Mouse (Mus musculus) adrenal gland, postnatal 10 days (tissue): ENCODE results near the gene Man2b2. TPM values are rescaled to one million over a fixed set of nuclear protein-coding genes. Genes with fewer than 3 reads are reported as not detected.

Source experiments
- DNase-seq: peaks from one replicate; pipeline ENCODE4 v3.0.0; 2021; ENCODE audit warnings: mixed read lengths
- total RNA-seq, 2 experiments: library from RNA; stranded (reverse); gene quantifications; 2 replicates each; pipeline ENCODE4 v1.2.3; 2021

The Man2b2 gene
- total RNA-seq, 2 experiments from 2014 or later = 37.5 TPM

- no peak for DNase-seq
These were observed 60.9 kb downstream of the Man2b2 start for GRCm38 (mm10) chr5:36769603-36770002.

GRCm38 (mm10) chr5:36766958-36767703, 63.3 kb downstream of the Man2b2 start:
- no peak for DNase-seq

GRCm38 (mm10) chr5:36759848-36760247, 70.6 kb downstream of the Man2b2 start:
- no peak for DNase-seq

GRCm38 (mm10) chr5:36757033-36757432, 73.4 kb downstream of the Man2b2 start:
- DNase-seq = no peak

Other genes with a start within 250 kb of the Man2b2 start
- 10 to 100 TPM; 32.3 to 32.4 TPM for gene Tbc1d14, start 237.4 kb downstream of the Man2b2 start, total RNA-seq
- 10 to 100 TPM; 49.6 to 64.1 TPM for gene D5Ertd579e, start 134.6 kb downstream of the Man2b2 start, total RNA-seq
- gene Bloc1s4, start 82.0 kb downstream of the Man2b2 start, total RNA-seq = 10 to 100 TPM; 22.6 to 27.2 TPM
- 100 to 1,000 TPM; 429 to 477 TPM for gene Mrfap1, start 33.9 kb downstream of the Man2b2 start, total RNA-seq
- gene Ppp2r2c, start 37.9 kb upstream of the Man2b2 start, total RNA-seq = 10 to 100 TPM in 1 of 2 experiments, 1 to 10 TPM in 1; 7.0 to 10.2 TPM
- gene Wfs1, start 158.6 kb upstream of the Man2b2 start, total RNA-seq = 10 to 100 TPM; 19.0 to 19.6 TPM